Mouse (Mus musculus) spleen, adult 2 months (tissue): Measurements from ENCODE around the gene Tcp11l2. TPM values are rescaled to one million over a fixed set of nuclear protein-coding genes. Genes with fewer than 3 reads are reported as not detected.

Source experiments
- DNase-seq, 2 experiments: peaks; one replicate each; pipeline versions ENCODE4 v3.0.0 to v3.0.0-alpha.2; 2012 to 2021; ENCODE audit warnings: low spot score in 2 of 2, low read depth in 1 of 2
- H3K27ac ChIP-seq: fragments of 200-500 bp; 2 replicates; pipeline ENCODE4 v1.5.1; 2012; ENCODE audit warnings: low read length, inconsistent platforms; ENCODE audit not compliant: insufficient read depth
- H3K27me3 ChIP-seq: fragments of 200-500 bp; 2 replicates; pipeline ENCODE4 v1.6.1; 2012; ENCODE audit warnings: mild to moderate bottlenecking, moderate library complexity, low read length, inconsistent platforms; ENCODE audit not compliant: control insufficient read depth, insufficient read depth
- H3K36me3 ChIP-seq: fragments of 200-500 bp; 2 replicates; pipeline ENCODE4 v1.6.1; 2012; ENCODE audit warnings: mild to moderate bottlenecking, low read length, inconsistent platforms; ENCODE audit not compliant: control insufficient read depth, insufficient read depth
- H3K4me1 ChIP-seq: fragments of 200-500 bp; 2 replicates; pipeline ENCODE4 v1.6.1; 2011; ENCODE audit warnings: inconsistent platforms; ENCODE audit not compliant: control insufficient read depth, insufficient read depth, insufficient read length
- H3K4me3 ChIP-seq: fragments of 200-500 bp; 2 replicates; pipeline ENCODE4 v1.5.1; 2011; ENCODE audit warnings: mild to moderate bottlenecking, inconsistent platforms; ENCODE audit not compliant: insufficient read depth, insufficient read length; ENCODE audit errors: extremely low read depth
- CTCF ChIP-seq: fragments of 200-500 bp; IDR thresholded peaks from 2 replicates; pipeline ENCODE4 v1.5.1; 2011; ENCODE audit warnings: mild to moderate bottlenecking, inconsistent platforms; ENCODE audit not compliant: insufficient read depth, insufficient read length, insufficient replicate concordance; ENCODE audit errors: extremely low read depth
- POLR2A ChIP-seq: fragments of 200-500 bp; IDR thresholded peaks from 2 replicates; pipeline ENCODE4 v1.6.1; 2011; ENCODE audit warnings: low read depth, low read length, inconsistent platforms
- WGBS: fragments of 180-500 bp; shearing (Covaris S2); methylation state at CpG from one replicate; pipeline ENCODE4 v1.1.7; 2018; 5-methylcytosine and 5-hydroxymethylcytosine counted together
- polyA plus RNA-seq: library from polyadenylated mRNA; depleted of rRNA; stranded (reverse); fragments of >200 nt; gene quantifications from 2 replicates; pipeline ENCODE4 v1.2.3, GENCODE M21; 2012

Tcp11l2 gene
- polyA plus RNA-seq, 1 experiment = 81.2 TPM

GRCm38 (mm10) chr10:84542802-84543658 lies 33.4 kb upstream of the Tcp11l2 start:
- 67% methylated on average over 11 of the region's 11 CpGs for WGBS
- no peaks in the 10 kb centered on the region for H3K27me3 ChIP-seq
- no peak overlapping the region for H3K4me3 ChIP-seq
- no peak for DNase-seq
- H3K27ac ChIP-seq = no peak overlapping the region
- TF ChIP-seq POLR2A (no peak), CTCF (no peak)
- no peaks in the 10 kb centered on the region for H3K36me3 ChIP-seq
- no peaks in the 10 kb centered on the region for H3K4me1 ChIP-seq

DNA sequence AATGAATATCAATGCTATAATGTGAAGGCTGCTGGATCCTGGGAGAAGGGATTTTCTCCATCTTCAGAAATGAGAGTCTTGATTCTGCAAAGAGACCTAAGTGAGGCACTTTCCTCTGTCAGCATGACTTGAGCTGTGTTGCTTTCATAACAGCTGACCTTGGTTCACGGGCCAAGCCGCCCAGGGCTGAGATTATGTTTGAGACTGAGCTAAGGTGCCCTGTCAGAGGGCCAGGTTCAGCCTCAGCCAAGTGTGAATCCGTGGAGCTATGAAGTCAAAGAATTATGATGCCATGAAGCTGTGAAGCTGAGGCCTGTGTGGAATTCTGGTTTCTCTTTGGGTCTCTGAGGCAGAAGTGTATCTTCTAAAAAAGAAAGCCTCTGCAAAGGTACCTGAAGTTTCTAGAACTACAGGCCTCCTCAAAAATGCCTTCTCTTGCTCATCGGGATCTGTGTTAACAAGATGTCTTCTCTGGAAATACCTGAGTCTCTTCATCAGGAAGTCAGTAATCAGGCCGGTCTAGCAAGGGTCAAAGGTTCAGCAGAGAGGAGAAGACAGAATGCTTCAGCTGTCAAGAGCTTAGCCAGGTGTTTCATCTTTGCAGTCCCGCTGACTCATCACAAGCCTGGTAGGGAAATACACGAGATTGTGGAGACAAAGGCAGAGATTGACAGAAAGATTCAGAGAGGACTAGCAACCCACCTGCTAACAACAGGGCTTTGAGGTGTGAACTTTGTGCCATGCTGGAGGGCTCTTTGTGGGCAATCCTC lies 31.4 kb upstream of the Tcp11l2 start:
- Histone ChIP-seq H3K27me3 (no peaks in the 10 kb centered on the region), H3K27ac (no peak overlapping the region), H3K36me3 (no peaks in the 10 kb centered on the region), H3K4me1 (peaks cover 2% of the 10 kb centered on the region; the same call in 1 of the 2 replicates), H3K4me3 (no peak overlapping the region)
- no peak for DNase-seq
- 70% methylated on average over 7 of the region's 7 CpGs for WGBS
- TF ChIP-seq POLR2A (no peak), CTCF (no peak)

GRCm38 (mm10) chr10:84549146-84549919 lies 27.1 kb upstream of the Tcp11l2 start:
- no peak for TF ChIP-seq CTCF
- TF ChIP-seq POLR2A = no peak
- Histone ChIP-seq H3K36me3 (no peaks in the 10 kb centered on the region), H3K4me3 (no peak overlapping the region), H3K27ac (no peak overlapping the region), H3K4me1 (peaks cover 6% of the 10 kb centered on the region; the same call in 1 of the 2 replicates), H3K27me3 (no peaks in the 10 kb centered on the region)
- DNase-seq = no peak
- 45% methylated on average over 17 of the region's 17 CpGs for WGBS

GRCm38 (mm10) chr10:84549920-84550293 lies 26.5 kb upstream of the Tcp11l2 start:
- DNase-seq = no peak
- Histone ChIP-seq H3K27ac (no peak overlapping the region), H3K4me3 (no peak overlapping the region), H3K4me1 (peaks cover 9% of the 10 kb centered on the region; the same call in 1 of the 2 replicates), H3K36me3 (no peaks in the 10 kb centered on the region), H3K27me3 (no peaks in the 10 kb centered on the region)
- 13% methylated on average over 10 of the region's 10 CpGs for WGBS
- TF ChIP-seq POLR2A (no peak), CTCF (no peak)

GRCm38 (mm10) chr10:84551846-84552245 lies 24.6 kb upstream of the Tcp11l2 start:
- no peak for DNase-seq
- Histone ChIP-seq H3K4me1 (peaks cover 14% of the 10 kb centered on the region), H3K27ac (no peak overlapping the region), H3K4me3 (no peak overlapping the region), H3K27me3 (no peaks in the 10 kb centered on the region), H3K36me3 (no peaks in the 10 kb centered on the region)
- WGBS = 92% methylated on average over 3 of the region's 3 CpGs
- TF ChIP-seq CTCF = no peak

GRCm38 (mm10) chr10:84552477-84552876 lies 23.9 kb upstream of the Tcp11l2 start:
- Histone ChIP-seq H3K27ac (no peak overlapping the region), H3K4me3 (no peak overlapping the region), H3K27me3 (no peaks in the 10 kb centered on the region), H3K36me3 (no peaks in the 10 kb centered on the region), H3K4me1 (peaks cover 14% of the 10 kb centered on the region)
- DNase-seq = no peak
- 89% methylated on average over 2 of the region's 2 CpGs for WGBS
- no peak for TF ChIP-seq POLR2A
- TF ChIP-seq CTCF = no peak
